Mouse (Mus musculus): ENCODE results near the gene Ncam2.

- TF ChIP-seq GATA1 (IDR thresholded peaks at IDR 0.05; ENCODE audit: low read length) (no peak), TAL1 (IDR thresholded peaks at IDR 0.05; ENCODE audit: low read length) (no peak)
Observed at GRCm38 (mm10) chr16:81380434-81380833, 179.9 kb downstream of the Ncam2 start.
